Mouse (Mus musculus): ENCODE measurements around the gene Ankrd55. TPM values are rescaled to one million over a fixed set of nuclear protein-coding genes. Genes with fewer than 3 reads are reported as not detected.

Gene Ankrd55
- 10.3 TPM for polyA plus RNA-seq (2014; fragmentation: Illumina TruSeq; extraction: RNeasy Lipid Tissue Mini Kit (QIAGEN cat#74804); ENCODE audit: low read depth, low replicate concordance)

GRCm38 (mm10) chr13:112288225-112289178 lies at the start of gene Ankrd55:
Ankrd55 (plus strand) TSS chr13:112288451.

Other genes with a start within 250 kb of the Ankrd55 start
- 15.0 TPM for gene Il6st, start 175.6 kb downstream of the Ankrd55 start, polyA plus RNA-seq (2014; fragmentation: Illumina TruSeq; extraction: RNeasy Lipid Tissue Mini Kit (QIAGEN cat#74804); ENCODE audit: low read depth, low replicate concordance)